Mouse (Mus musculus) Patski (cell line): ENCODE measurements around the gene Kalrn. TPM values are rescaled to one million over a fixed set of nuclear protein-coding genes. Genes with fewer than 3 reads are reported as not detected.

ENCODE experiments used
- ATAC-seq: fragments of 100-300 bp; one replicate; pipeline ENCODE4 v1.8.0; 2021
- CTCF ChIA-PET: fragments of 350-600 bp; sonication (Branson Sonifier 250); formaldehyde crosslinking; loops from one replicate; lab custom pipeline; 2022; ENCODE audit warnings: inconsistent platforms; lab: Charles Lee
- POLR2A ChIA-PET: fragments of 350-600 bp; sonication (Branson Sonifier 250); formaldehyde crosslinking; loops from one replicate; lab custom pipeline; 2022; ENCODE audit warnings: antibody characterized with exemption, inconsistent platforms; lab: Charles Lee
- DNase-seq: peaks from one replicate; pipeline ENCODE4 v3.0.0-alpha.2; 2011; ENCODE audit warnings: low read depth, low spot score
- H3K27me3 ChIP-seq: fragments of 371-371 bp; one replicate; pipeline ENCODE4 v1.5.1; 2021
- CTCF ChIP-seq: fragments of 100-300 bp; IDR thresholded peaks from one replicate; pipeline ENCODE4 v1.5.1; 2021
- in situ Hi-C: fragments of 300-500 bp; cut with MboI; formaldehyde crosslinking; loops from 3 replicates; pipeline ENCODE4 v1.11.1; 2018; ENCODE audit warnings: low pct_unique_long_range_greater_than_20kb, mixed read lengths
- polyA plus RNA-seq: library from polyadenylated mRNA; unstranded; gene quantifications from one replicate; pipeline ENCODE4 v1.2.3, GENCODE M21; 2021

Gene Kalrn
- polyA plus RNA-seq, 1 experiment from 2014 or later, result 25.1 TPM

GRCm38 (mm10) chr16:34058611-34059010 lies 514.7 kb downstream of the Kalrn start:
- POLR2A ChIA-PET, result no interaction called here
- TF ChIP-seq CTCF, result no peak
- DNase-seq (no peak), ATAC-seq (no peak)
- H3K27me3 ChIP-seq, result no peaks in the 10 kb centered on the region
- in situ Hi-C loops, result no loop called here
- CTCF ChIA-PET, result no interaction called here

DNA sequence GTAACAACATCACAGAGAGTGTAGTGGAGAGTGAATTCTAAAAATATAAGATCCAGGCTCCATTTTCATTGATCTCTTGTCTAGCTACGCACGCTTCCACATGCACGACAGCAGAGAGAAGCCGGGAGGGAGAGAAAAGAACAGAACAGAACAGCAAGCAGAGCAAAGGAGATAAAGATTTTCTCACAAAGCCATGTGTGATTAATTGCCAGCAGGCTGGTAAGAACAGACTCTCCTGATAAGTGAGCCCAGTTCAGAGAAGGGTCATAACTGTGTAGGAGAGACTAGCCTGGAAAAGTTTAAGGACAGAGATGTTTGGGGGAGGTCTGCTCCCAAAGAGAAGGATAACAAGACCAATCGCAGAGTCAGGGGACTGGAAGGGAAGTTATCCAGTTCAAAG lies 515.9 kb downstream of the Kalrn start:
- no peak for DNase-seq
- no peak for ATAC-seq
- POLR2A ChIA-PET, result no interaction called here
- no peaks in the 10 kb centered on the region for H3K27me3 ChIP-seq
- no peak for TF ChIP-seq CTCF
- in situ Hi-C loops, result no loop called here
- CTCF ChIA-PET, result no interaction called here

- ChIA-PET CTCF (interaction anchor here (1.0 kb wide), 1 partner anchor 10 kb away, joined by 3 read pairs; no protein-coding TSS in a partner anchor), POLR2A (no interaction called here)
- DNase-seq (no peak), ATAC-seq (no peak)
- no peak for TF ChIP-seq CTCF
- no peaks in the 10 kb centered on the region for H3K27me3 ChIP-seq
- in situ Hi-C loops, result no loop called here
Measured at GRCm38 (mm10) chr16:34056418-34057111, 516.8 kb downstream of the Kalrn start.

DNA sequence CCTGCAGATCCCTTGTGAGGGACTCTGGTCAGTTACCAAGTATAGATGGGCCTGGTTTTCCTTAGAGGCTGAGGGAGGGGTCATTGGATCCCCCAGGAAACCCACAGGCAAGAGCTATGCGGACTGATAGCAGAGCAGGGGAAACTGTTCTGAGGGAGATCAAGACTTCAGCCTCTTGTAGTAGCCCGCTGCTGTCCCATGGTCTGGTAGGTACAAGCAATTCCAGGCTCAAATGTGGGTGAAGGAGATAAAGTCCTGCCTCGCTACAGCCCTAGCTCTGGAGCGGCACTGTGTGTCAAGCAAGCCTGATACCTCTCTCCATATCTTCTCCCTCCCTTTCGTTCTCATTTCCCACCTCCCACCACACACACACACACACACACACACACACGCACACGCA lies 523.2 kb downstream of the Kalrn start:
- in situ Hi-C loops, result no loop called here
- DNase-seq (no peak), ATAC-seq (no peak)
- no peak for TF ChIP-seq CTCF
- ChIA-PET POLR2A (interaction anchor here (0.7 to 0.9 kb wide), 2 partner anchors 43 to 47 kb away, joined by 3 to 4 read pairs; no protein-coding TSS in a partner anchor), CTCF (no interaction called here)
- no peaks in the 10 kb centered on the region for H3K27me3 ChIP-seq

GRCm38 (mm10) chr16:34049361-34049760 lies 524.0 kb downstream of the Kalrn start:
- POLR2A ChIA-PET, result no interaction called here
- TF ChIP-seq CTCF, result no peak

DNA sequence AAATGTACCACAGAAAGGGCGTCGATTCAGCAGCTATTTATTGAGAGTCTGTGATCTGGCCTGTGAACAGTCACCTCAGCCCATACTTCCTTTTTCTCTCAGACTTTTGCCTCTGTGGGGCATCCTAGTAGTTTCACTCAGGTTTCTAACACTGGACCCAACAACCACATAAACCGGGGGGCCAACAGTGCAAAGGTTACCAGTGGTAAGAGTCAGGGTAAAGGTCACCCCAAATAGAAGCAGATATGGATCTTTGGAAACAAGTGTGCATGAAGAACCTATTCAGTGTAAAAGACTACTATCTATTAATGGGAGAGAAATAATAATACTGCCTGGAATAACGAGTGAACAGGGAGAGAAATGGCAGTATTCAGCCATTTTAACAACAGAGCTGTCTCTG lies 525.1 kb downstream of the Kalrn start:
- no peak for TF ChIP-seq CTCF
- ChIA-PET CTCF (no interaction called here), POLR2A (interaction anchor here (0.6 kb wide), 1 partner anchor 22 kb away, joined by 5 read pairs; no protein-coding TSS in a partner anchor)
- ATAC-seq (no peak), DNase-seq (no peak)
- in situ Hi-C loops, result no loop called here
- no peaks in the 10 kb centered on the region for H3K27me3 ChIP-seq

More at GRCm38 (mm10) chr16:34049361-34049760, 524.0 kb downstream of the Kalrn start:
- in situ Hi-C loops, result no loop called here
- CTCF ChIA-PET, result no interaction called here
- ATAC-seq (no peak), DNase-seq (no peak)
- no peaks in the 10 kb centered on the region for H3K27me3 ChIP-seq

GRCm38 (mm10) chr16:34047543-34047942 lies 525.8 kb downstream of the Kalrn start:
- in situ Hi-C loops, result no loop called here
- POLR2A ChIA-PET, result interaction anchor here (0.6 kb wide), 1 partner anchor 22 kb away, joined by 5 read pairs; no protein-coding TSS in a partner anchor
- DNase-seq, result no peak
- no peaks in the 10 kb centered on the region for H3K27me3 ChIP-seq
- CTCF ChIA-PET, result no interaction called here
- no peak for ATAC-seq
- no peak for TF ChIP-seq CTCF

DNA sequence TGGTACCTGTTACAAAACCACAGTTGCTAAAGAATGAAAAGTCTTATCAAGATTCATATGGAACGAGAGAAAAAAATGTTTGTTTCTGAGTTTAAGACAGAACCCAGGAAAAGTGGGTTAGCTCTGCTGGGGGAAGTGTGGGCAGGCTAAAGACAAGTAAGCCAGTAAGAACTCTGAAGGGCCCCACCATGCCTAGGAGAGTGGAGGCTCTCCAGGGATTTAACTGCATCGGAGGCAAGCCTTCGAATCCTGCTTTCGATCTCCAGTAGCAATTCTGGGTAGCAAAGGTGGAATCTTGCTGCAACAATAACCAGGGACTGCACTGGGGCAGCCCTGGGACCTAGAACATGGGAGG lies 526.3 kb downstream of the Kalrn start:
- ATAC-seq, result no peak
- no peak for TF ChIP-seq CTCF
- POLR2A ChIA-PET, result no interaction called here
- in situ Hi-C loops, result no loop called here
- no peaks in the 10 kb centered on the region for H3K27me3 ChIP-seq
- DNase-seq, result no peak
- CTCF ChIA-PET, result no interaction called here

DNA sequence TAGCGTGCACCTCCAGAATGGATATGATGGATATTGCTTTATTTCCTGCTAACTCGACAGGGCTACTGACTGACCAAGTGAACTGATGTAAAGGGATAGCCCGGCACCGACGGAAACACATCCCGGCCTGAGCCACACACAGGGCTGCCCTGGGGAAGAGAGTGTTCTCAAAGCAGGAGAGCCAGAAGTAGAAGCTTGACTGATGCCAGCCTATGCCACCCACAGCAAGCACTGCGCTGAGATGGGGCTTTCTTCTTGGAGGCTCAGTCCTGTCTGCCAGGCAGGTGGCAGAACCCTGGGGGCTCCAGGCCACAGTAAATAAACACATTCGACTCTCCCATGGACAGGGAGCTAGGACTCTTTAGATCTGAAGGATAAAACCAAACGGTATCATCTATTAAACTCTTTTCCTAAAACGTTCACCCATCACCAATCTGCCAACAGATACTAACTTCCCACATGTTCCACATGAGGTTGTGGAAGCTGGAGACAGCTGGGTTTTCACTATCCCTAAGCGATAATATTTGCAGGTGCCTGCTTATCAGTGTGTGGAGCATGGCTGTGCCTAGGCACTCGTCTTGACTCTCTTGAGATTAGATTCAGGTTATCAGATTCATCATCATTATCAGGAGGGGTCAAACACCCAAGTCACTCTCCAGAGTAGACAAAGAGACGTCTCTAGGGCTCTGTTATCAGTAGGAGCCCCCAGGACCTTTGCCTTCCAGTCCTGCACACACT lies 526.9 kb downstream of the Kalrn start:
- DNase-seq (no peak), ATAC-seq (no peak)
- POLR2A ChIA-PET, result no interaction called here
- in situ Hi-C loops, result no loop called here
- no peaks in the 10 kb centered on the region for H3K27me3 ChIP-seq
- CTCF ChIA-PET, result no interaction called here
- TF ChIP-seq CTCF, result no peak

GRCm38 (mm10) chr16:34044539-34044938 lies 528.8 kb downstream of the Kalrn start:
- in situ Hi-C loops, result no loop called here
- ChIA-PET CTCF (no interaction called here), POLR2A (interaction anchor here (0.6 kb wide), 1 partner anchor 25 kb away, joined by 3 read pairs; no protein-coding TSS in a partner anchor)
- H3K27me3 ChIP-seq, result no peaks in the 10 kb centered on the region
- TF ChIP-seq CTCF, result no peak
- ATAC-seq (no peak), DNase-seq (no peak)

- ATAC-seq (no peak), DNase-seq (no peak)
- no peak for TF ChIP-seq CTCF
- no peaks in the 10 kb centered on the region for H3K27me3 ChIP-seq
- ChIA-PET POLR2A (no interaction called here), CTCF (interaction anchor here (1.3 kb wide), 1 partner anchor 38 kb away, joined by 3 read pairs; no protein-coding TSS in a partner anchor)
- in situ Hi-C loops, result no loop called here
Measured at GRCm38 (mm10) chr16:34043048-34043795, 530.1 kb downstream of the Kalrn start.
